Mouse (Mus musculus) C2C12 (cell line): ENCODE results near the gene Rcvrn. TPM values are rescaled to one million over a fixed set of nuclear protein-coding genes. Genes with fewer than 3 reads are reported as not detected.

Source experiments
- H3K27me3 ChIP-seq: one replicate; pipeline ENCODE4 v1.6.1; 2011; ENCODE audit not compliant: control insufficient read depth, insufficient read depth, insufficient read length
- H3K36me3 ChIP-seq: one replicate; pipeline ENCODE4 v1.6.1; 2011; ENCODE audit not compliant: control insufficient read depth, insufficient read depth
- H3K4me3 ChIP-seq: one replicate; pipeline ENCODE4 v1.5.1; 2011; ENCODE audit warnings: mild to moderate bottlenecking, control low read depth; ENCODE audit not compliant: poor library complexity, insufficient read depth, severe bottlenecking
- H3K79me2 ChIP-seq: one replicate; pipeline ENCODE4 v1.6.1; 2011; ENCODE audit not compliant: control insufficient read depth, insufficient read depth
- H3K79me3 ChIP-seq: one replicate; pipeline ENCODE4 v1.6.1; 2011; ENCODE audit warnings: low read depth, control low read depth
- H3ac ChIP-seq: one replicate; pipeline ENCODE3; 2011; ENCODE audit warnings: low read depth; ENCODE audit not compliant: control insufficient read depth, insufficient read length
- CEBPB ChIP-seq: IDR thresholded peaks from one replicate; pipeline ENCODE4 v1.6.1; 2011; ENCODE audit warnings: low read depth, mild to moderate bottlenecking, control low read depth, moderate library complexity
- CTCF ChIP-seq: IDR thresholded peaks from one replicate; pipeline ENCODE4 v1.5.1; 2011; ENCODE audit not compliant: control insufficient read depth, insufficient read depth, insufficient read length
- FOSL1 ChIP-seq: IDR thresholded peaks from one replicate; pipeline ENCODE4 v1.8.0; 2011; ENCODE audit warnings: mild to moderate bottlenecking, low read length; ENCODE audit not compliant: poor library complexity, insufficient read depth, severe bottlenecking
- MAX ChIP-seq: IDR thresholded peaks from one replicate; pipeline ENCODE4 v1.6.1; 2011; ENCODE audit warnings: mild to moderate bottlenecking, control low read depth
- MYOD1 ChIP-seq: IDR thresholded peaks from one replicate; pipeline ENCODE4 v1.6.1; 2011; ENCODE audit warnings: low read depth; ENCODE audit not compliant: control insufficient read depth, insufficient read length
- MYOG ChIP-seq: IDR thresholded peaks from one replicate; pipeline ENCODE4 v1.6.1; 2011; ENCODE audit not compliant: control insufficient read depth, insufficient read length; ENCODE audit errors: extremely low read depth
- USF1 ChIP-seq: IDR thresholded peaks from one replicate; pipeline ENCODE4 v1.6.1; 2011; ENCODE audit warnings: low read depth, mild to moderate bottlenecking, control low read depth, moderate library complexity
- polyA plus RNA-seq: library from polyadenylated mRNA; unstranded; fragments of >200 nt; fragmentation: generic; extraction: Trizol; gene quantifications from one replicate; pipeline ENCODE4 v1.2.1, GENCODE M21; 2012; ENCODE audit warnings: missing spikeins

The Rcvrn gene
- polyA plus RNA-seq, 1 experiment = not detected

- no peaks in the 10 kb centered on the region for H3K79me3 ChIP-seq
- H3K36me3 ChIP-seq = no peaks in the 10 kb centered on the region
- TF ChIP-seq CTCF = no peak
- no peak for TF ChIP-seq CEBPB
- no peak for TF ChIP-seq USF1
- TF ChIP-seq MYOD1 = no peak
- TF ChIP-seq FOSL1 = no peak
- no peak for TF ChIP-seq MYOG
- TF ChIP-seq MAX = no peak
Observed at GRCm38 (mm10) chr11:67727095-67727494, 32.0 kb downstream of the Rcvrn start.

GRCm38 (mm10) chr11:67728726-67729125, 33.6 kb downstream of the Rcvrn start:
- Histone ChIP-seq H3K79me3 (no peaks in the 10 kb centered on the region), H3ac (no peak overlapping the region), H3K4me3 (no peak overlapping the region)

More at GRCm38 (mm10) chr11:67727095-67727494, 32.0 kb downstream of the Rcvrn start:
- Histone ChIP-seq H3ac (no peak overlapping the region), H3K27me3 (no peaks in the 10 kb centered on the region), H3K79me2 (no peaks in the 10 kb centered on the region), H3K4me3 (no peak overlapping the region)

GRCm38 (mm10) chr11:67731056-67731455, 35.9 kb downstream of the Rcvrn start:
- TF ChIP-seq FOSL1 (no peak), MYOG (no peak), CTCF (no peak), MAX (no peak), USF1 (no peak), CEBPB (no peak), MYOD1 (no peak)
- H3K79me3 ChIP-seq = no peaks in the 10 kb centered on the region
- no peak overlapping the region for H3ac ChIP-seq
- H3K27me3 ChIP-seq = no peaks in the 10 kb centered on the region
- no peaks in the 10 kb centered on the region for H3K36me3 ChIP-seq
- no peak overlapping the region for H3K4me3 ChIP-seq
- no peaks in the 10 kb centered on the region for H3K79me2 ChIP-seq

More at GRCm38 (mm10) chr11:67728726-67729125, 33.6 kb downstream of the Rcvrn start:
- Histone ChIP-seq H3K36me3 (no peaks in the 10 kb centered on the region), H3K27me3 (no peaks in the 10 kb centered on the region), H3K79me2 (no peaks in the 10 kb centered on the region)
- TF ChIP-seq CEBPB = no peak
- no peak for TF ChIP-seq USF1
- TF ChIP-seq MAX = no peak
- TF ChIP-seq FOSL1 = no peak
- no peak for TF ChIP-seq MYOD1
- TF ChIP-seq CTCF = no peak
- TF ChIP-seq MYOG = no peak

GRCm38 (mm10) chr11:67733726-67734125, 38.6 kb downstream of the Rcvrn start:
- H3K4me3 ChIP-seq = no peak overlapping the region
- H3ac ChIP-seq = no peak overlapping the region
- TF ChIP-seq CTCF (no peak), FOSL1 (no peak), MYOD1 (no peak), USF1 (no peak), MYOG (no peak), MAX (no peak), CEBPB (no peak)
- no peaks in the 10 kb centered on the region for H3K79me2 ChIP-seq
- no peaks in the 10 kb centered on the region for H3K79me3 ChIP-seq
- no peaks in the 10 kb centered on the region for H3K36me3 ChIP-seq
- no peaks in the 10 kb centered on the region for H3K27me3 ChIP-seq

GRCm38 (mm10) chr11:67734597-67734996, 39.5 kb downstream of the Rcvrn start:
- TF ChIP-seq USF1 (no peak), CTCF (no peak), MYOD1 (no peak), MYOG (no peak), CEBPB (no peak)

GRCm38 (mm10) chr11:67738345-67738744, 43.2 kb downstream of the Rcvrn start:
- TF ChIP-seq CTCF (no peak), FOSL1 (no peak), MYOG (no peak), MAX (no peak), MYOD1 (no peak), CEBPB (no peak), USF1 (no peak)
- Histone ChIP-seq H3K36me3 (no peaks in the 10 kb centered on the region), H3K79me3 (no peaks in the 10 kb centered on the region), H3ac (no peak overlapping the region), H3K4me3 (no peak overlapping the region), H3K79me2 (no peaks in the 10 kb centered on the region), H3K27me3 (no peaks in the 10 kb centered on the region)

More at GRCm38 (mm10) chr11:67734597-67734996, 39.5 kb downstream of the Rcvrn start:
- H3K4me3 ChIP-seq = no peak overlapping the region
- no peak overlapping the region for H3ac ChIP-seq
- H3K79me2 ChIP-seq = no peaks in the 10 kb centered on the region
- no peaks in the 10 kb centered on the region for H3K79me3 ChIP-seq
- H3K36me3 ChIP-seq = no peaks in the 10 kb centered on the region
- no peaks in the 10 kb centered on the region for H3K27me3 ChIP-seq
